Mouse (Mus musculus): ENCODE data around the gene Ppa1. TPM values are rescaled to one million over a fixed set of nuclear protein-coding genes. Genes with fewer than 3 reads are reported as not detected.

Gene Ppa1
- polyA plus RNA-seq, 1 experiment, result 29.9 TPM

- no peaks in the 10 kb centered on the region for H3K36me3 ChIP-seq (ENCODE audit: control insufficient read depth, insufficient read depth, low read length)
- no peak overlapping the region for H3K4me3 ChIP-seq (ENCODE audit: control insufficient read depth, insufficient read depth, low read length)
- DNase-seq, result no peak
- 88% methylated on average over 4 of the region's 4 CpGs for WGBS
- TF ChIP-seq CTCF (IDR thresholded peaks at IDR 0.05; ENCODE audit: borderline replicate concordance, control insufficient read depth, extremely low read depth, insufficient read depth, low read length, poor library complexity), result no peak
- no peak for TF ChIP-seq POLR2A (IDR thresholded peaks at IDR 0.05; ENCODE audit: control insufficient read depth, extremely low read depth, insufficient read depth, low read length, poor library complexity)
- H3K27me3 ChIP-seq (ENCODE audit: control insufficient read depth, insufficient read depth, low read length), result no peaks in the 10 kb centered on the region
- H3K27ac ChIP-seq (ENCODE audit: control insufficient read depth, insufficient read depth, low read length), result no peak overlapping the region
- no peaks in the 10 kb centered on the region for H3K4me1 ChIP-seq (replicated peaks; ENCODE audit: control insufficient read depth, insufficient read depth, low read length)
Observed at GRCm38 (mm10) chr10:61704663-61705062, 56.3 kb downstream of the Ppa1 start.

GRCm38 (mm10) chr10:61706412-61707375, 58.3 kb downstream of the Ppa1 start:
- no peaks in the 10 kb centered on the region for H3K27me3 ChIP-seq (ENCODE audit: control insufficient read depth, insufficient read depth, low read length)
- H3K36me3 ChIP-seq (ENCODE audit: control insufficient read depth, insufficient read depth, low read length), result no peaks in the 10 kb centered on the region
- no peak overlapping the region for H3K4me3 ChIP-seq (ENCODE audit: control insufficient read depth, insufficient read depth, low read length)
- DNase-seq, result no peak
- H3K27ac ChIP-seq (ENCODE audit: control insufficient read depth, insufficient read depth, low read length), result no peak overlapping the region
- TF ChIP-seq POLR2A (IDR thresholded peaks at IDR 0.05; ENCODE audit: control insufficient read depth, extremely low read depth, insufficient read depth, low read length, poor library complexity), result no peak
- no peak for TF ChIP-seq CTCF (IDR thresholded peaks at IDR 0.05; ENCODE audit: borderline replicate concordance, control insufficient read depth, extremely low read depth, insufficient read depth, low read length, poor library complexity)
- WGBS, result 78% methylated on average over 6 of the region's 6 CpGs
- H3K4me1 ChIP-seq (replicated peaks; ENCODE audit: control insufficient read depth, insufficient read depth, low read length), result no peaks in the 10 kb centered on the region

- H3K36me3 ChIP-seq (ENCODE audit: control insufficient read depth, insufficient read depth, low read length), result no peaks in the 10 kb centered on the region
- TF ChIP-seq CTCF (IDR thresholded peaks at IDR 0.05; ENCODE audit: borderline replicate concordance, control insufficient read depth, extremely low read depth, insufficient read depth, low read length, poor library complexity) (no peak), POLR2A (IDR thresholded peaks at IDR 0.05; ENCODE audit: control insufficient read depth, extremely low read depth, insufficient read depth, low read length, poor library complexity) (no peak)
- WGBS, result 86% methylated on average over 3 of the region's 3 CpGs
- peaks cover 4% of the 10 kb centered on the region for H3K4me1 ChIP-seq (replicated peaks; ENCODE audit: control insufficient read depth, insufficient read depth, low read length)
- no peaks in the 10 kb centered on the region; the same call in 1 of the 2 replicates for H3K27me3 ChIP-seq (ENCODE audit: control insufficient read depth, insufficient read depth, low read length)
- no peak overlapping the region for H3K4me3 ChIP-seq (ENCODE audit: control insufficient read depth, insufficient read depth, low read length)
- DNase-seq, result no peak
- no peak overlapping the region for H3K27ac ChIP-seq (ENCODE audit: control insufficient read depth, insufficient read depth, low read length)
Observed at GRCm38 (mm10) chr10:61713601-61714000, 65.2 kb downstream of the Ppa1 start.

GRCm38 (mm10) chr10:61714146-61714545, 65.8 kb downstream of the Ppa1 start:
- no peak for DNase-seq
- Histone ChIP-seq H3K27me3 (ENCODE audit: control insufficient read depth, insufficient read depth, low read length) (no peaks in the 10 kb centered on the region; the same call in 1 of the 2 replicates), H3K27ac (ENCODE audit: control insufficient read depth, insufficient read depth, low read length) (no peak overlapping the region), H3K4me1 (replicated peaks; ENCODE audit: control insufficient read depth, insufficient read depth, low read length) (peaks cover 4% of the 10 kb centered on the region), H3K4me3 (ENCODE audit: control insufficient read depth, insufficient read depth, low read length) (no peak overlapping the region), H3K36me3 (ENCODE audit: control insufficient read depth, insufficient read depth, low read length) (no peaks in the 10 kb centered on the region)
- no peak for TF ChIP-seq POLR2A (IDR thresholded peaks at IDR 0.05; ENCODE audit: control insufficient read depth, extremely low read depth, insufficient read depth, low read length, poor library complexity)
- no peak for TF ChIP-seq CTCF (IDR thresholded peaks at IDR 0.05; ENCODE audit: borderline replicate concordance, control insufficient read depth, extremely low read depth, insufficient read depth, low read length, poor library complexity)
- WGBS, result 91% methylated on average over 4 of the region's 4 CpGs

GRCm38 (mm10) chr10:61714771-61715461, 66.6 kb downstream of the Ppa1 start, which contains the start of gene Aifm2:
Gene Aifm2, plus strand, starts transcription at chr10:61715263.
- Histone ChIP-seq H3K27ac (ENCODE audit: control insufficient read depth, insufficient read depth, low read length) (no peak within 1 kb of the TSS), H3K36me3 (ENCODE audit: control insufficient read depth, insufficient read depth, low read length) (no peaks in the 10 kb centered on the region), H3K27me3 (ENCODE audit: control insufficient read depth, insufficient read depth, low read length) (no peaks in the 10 kb centered on the region; the same call in 1 of the 2 replicates), H3K4me1 (replicated peaks; ENCODE audit: control insufficient read depth, insufficient read depth, low read length) (peaks cover 4% of the 10 kb centered on the region), H3K4me3 (ENCODE audit: control insufficient read depth, insufficient read depth, low read length) (peak within 1 kb of the TSS; percentile 42)
- no peak for DNase-seq
- WGBS, result 16% methylated on average over 32 of the region's 36 CpGs
- TF ChIP-seq POLR2A (IDR thresholded peaks at IDR 0.05; ENCODE audit: control insufficient read depth, extremely low read depth, insufficient read depth, low read length, poor library complexity), result no peak
- no peak for TF ChIP-seq CTCF (IDR thresholded peaks at IDR 0.05; ENCODE audit: borderline replicate concordance, control insufficient read depth, extremely low read depth, insufficient read depth, low read length, poor library complexity)

GRCm38 (mm10) chr10:61715462-61715837, 67.1 kb downstream of the Ppa1 start:
- H3K36me3 ChIP-seq (ENCODE audit: control insufficient read depth, insufficient read depth, low read length), result no peaks in the 10 kb centered on the region
- TF ChIP-seq POLR2A (IDR thresholded peaks at IDR 0.05; ENCODE audit: control insufficient read depth, extremely low read depth, insufficient read depth, low read length, poor library complexity) (no peak), CTCF (IDR thresholded peaks at IDR 0.05; ENCODE audit: borderline replicate concordance, control insufficient read depth, extremely low read depth, insufficient read depth, low read length, poor library complexity) (no peak)
- H3K27ac ChIP-seq (ENCODE audit: control insufficient read depth, insufficient read depth, low read length), result no peak overlapping the region
- H3K4me3 ChIP-seq (ENCODE audit: control insufficient read depth, insufficient read depth, low read length), result peak overlapping the region; percentile 42
- DNase-seq, result no peak
- no peaks in the 10 kb centered on the region; the same call in 1 of the 2 replicates for H3K27me3 ChIP-seq (ENCODE audit: control insufficient read depth, insufficient read depth, low read length)
- 17% methylated on average over 11 of the region's 11 CpGs for WGBS
- peaks cover 4% of the 10 kb centered on the region for H3K4me1 ChIP-seq (replicated peaks; ENCODE audit: control insufficient read depth, insufficient read depth, low read length)
